Mouse (Mus musculus): ENCODE measurements at regions not wholly inside any gene's neighbourhood (a gene's known extent, or its start where the extent isn't known, plus 50 kb on each side); places are given as distances from the start of the nearest gene placed in this dataset.
"Not testable (repeated sequence)": the region's sequence is repeated elsewhere in the genome, so short reads cannot be mapped to it uniquely, and the experiment has no call there.

- not testable (repeated sequence) for DNase-seq (ENCODE audit: low read depth, low spot score)
These were observed 83.4 kb upstream of the Gm49339 start for GRCm38 (mm10) chr10:51397016-51397415.

GRCm38 (mm10) chr10:51405141-51405540, 75.3 kb upstream of the Gm49339 start:
- DNase-seq (ENCODE audit: low read depth, low spot score), result peak; percentile 85

DNA sequence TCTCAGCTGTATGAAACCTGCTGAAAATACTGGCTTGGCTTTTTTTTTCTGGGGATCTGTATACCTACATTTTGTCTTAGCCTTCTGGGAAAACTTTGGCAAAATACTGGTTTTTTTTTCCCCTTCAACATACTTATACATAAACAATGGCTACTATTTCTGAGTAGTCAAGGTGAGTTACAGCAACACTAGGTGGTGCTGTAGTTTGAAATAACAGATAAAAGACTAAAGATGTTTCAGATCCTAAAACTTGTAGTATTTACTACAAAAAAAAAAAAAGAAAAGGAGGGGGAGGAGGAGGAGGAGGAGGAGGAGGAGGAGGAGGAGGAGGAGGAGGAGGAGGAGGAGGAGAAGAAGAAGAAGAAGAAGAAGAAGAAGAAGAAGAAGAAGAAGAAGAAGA, 67.6 kb upstream of the Gm49339 start:
- no peak for DNase-seq (ENCODE audit: low read depth, low spot score)

DNA sequence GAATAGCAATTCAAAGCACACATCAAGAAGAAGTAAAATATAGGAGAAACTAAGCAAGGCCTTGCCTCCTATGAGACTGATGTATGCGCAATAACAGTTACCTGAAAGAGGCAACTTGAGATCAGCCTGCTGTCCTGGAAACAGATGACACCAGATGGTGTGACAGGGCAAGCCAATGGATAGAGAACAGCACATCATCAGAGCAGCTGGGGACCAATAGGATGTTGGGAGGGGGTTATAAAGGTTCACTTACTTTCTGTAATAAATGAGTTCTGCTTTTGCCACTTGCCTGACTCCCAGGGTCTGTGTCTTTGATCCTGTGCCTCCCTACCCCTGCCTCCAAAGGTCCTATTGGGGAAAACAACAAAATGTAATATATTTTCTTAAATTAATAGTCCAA, 65.9 kb upstream of the Gm49339 start:
- DNase-seq (ENCODE audit: low read depth, low spot score), result peak; percentile 44

- no peak for DNase-seq (ENCODE audit: low read depth, low spot score)
These were observed 63.7 kb upstream of the Gm49339 start for GRCm38 (mm10) chr10:51416723-51417122.

- DNase-seq (ENCODE audit: low read depth, low spot score), result no peak
These were observed 63.0 kb upstream of the Gm49339 start for GRCm38 (mm10) chr10:51417221-51417911.

DNA sequence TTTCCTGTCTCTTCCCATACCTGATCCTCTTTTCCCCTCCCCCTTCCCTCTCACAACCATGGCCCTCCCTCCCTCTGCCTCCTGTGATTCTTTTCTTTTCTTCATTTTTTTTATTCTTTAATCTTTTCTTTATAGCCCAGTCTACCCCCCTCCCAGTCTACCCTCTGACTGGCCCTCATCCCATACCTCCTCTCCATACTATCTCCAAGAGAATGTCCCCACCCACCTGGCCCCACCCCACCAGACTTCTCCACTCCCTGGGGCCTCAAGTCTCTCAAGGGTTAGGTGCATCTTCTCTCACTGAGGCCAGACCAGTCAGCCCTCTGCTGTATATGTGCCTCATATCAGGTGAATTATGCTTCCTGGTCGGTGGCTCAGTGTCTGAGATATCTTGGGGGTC, 61.9 kb upstream of the Gm49339 start:
- DNase-seq (ENCODE audit: low read depth, low spot score), result no peak

DNA sequence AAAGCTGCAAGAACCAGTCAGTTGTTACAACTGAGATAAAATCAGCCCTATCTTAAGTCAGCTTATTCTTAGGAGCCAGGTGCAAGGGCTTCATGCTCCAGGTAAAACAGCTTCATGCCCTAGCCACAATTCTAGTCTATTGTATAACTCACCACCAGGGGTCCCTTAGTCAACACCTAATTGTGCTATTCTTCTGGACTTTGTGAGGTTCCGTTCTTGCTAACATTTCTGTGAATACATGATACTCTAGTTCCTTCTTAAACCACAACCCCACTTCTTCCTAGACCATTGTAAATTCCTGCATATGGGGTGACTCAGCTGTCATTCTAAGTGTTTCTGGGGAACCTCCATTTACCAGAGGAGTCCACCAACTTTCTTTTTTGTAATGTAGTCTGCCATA, 57.9 kb upstream of the Gm49339 start:
- DNase-seq (ENCODE audit: low read depth, low spot score), result peak; percentile 47

All from A20 (cell line).